Mouse (Mus musculus): ENCODE measurements around the gene Msi2.
A peak's percentile ranks its signal among the peaks of the same experiment; 100 is the strongest.

Gene Msi2

DNA sequence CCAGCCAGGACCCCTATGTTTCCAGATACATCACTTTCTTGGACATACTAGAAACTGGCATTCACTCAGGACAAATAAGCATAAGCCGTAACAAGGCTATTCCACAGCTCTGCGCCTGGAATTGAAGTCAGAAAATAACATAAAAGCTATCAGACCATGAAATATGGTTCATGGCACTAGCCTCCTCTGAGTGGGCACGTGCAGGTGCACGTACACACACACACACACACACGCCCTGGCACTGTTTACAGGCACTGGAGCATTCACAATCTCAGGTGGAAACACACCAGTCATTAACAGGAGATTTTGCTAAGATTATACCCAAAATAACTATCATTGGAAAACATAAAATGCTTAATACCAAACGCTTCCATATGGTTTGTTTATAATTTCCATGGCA is 81.4 kb downstream of the Msi2 start:
- no peak for DNase-seq (ENCODE audit: low read depth)

DNA sequence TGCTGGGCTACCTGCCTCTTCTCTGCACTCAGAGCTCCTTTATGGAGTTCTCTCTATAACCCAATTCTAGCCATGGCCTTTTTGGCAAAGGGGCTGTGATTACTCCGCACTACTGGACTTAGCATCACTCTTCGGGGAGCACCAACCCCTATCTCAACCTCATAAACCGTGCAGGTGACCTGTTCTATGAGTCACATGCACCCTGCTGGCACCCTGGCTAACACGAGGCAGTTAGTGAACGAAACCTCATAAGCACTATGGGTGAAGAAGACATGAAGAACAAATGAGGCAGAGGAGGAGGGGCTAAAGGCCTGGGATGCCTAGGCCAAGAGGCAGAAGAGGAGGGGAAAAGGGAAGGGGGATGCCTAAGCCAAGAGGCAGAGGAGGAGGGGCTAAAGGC is 82.0 kb downstream of the Msi2 start:
- DNase-seq (ENCODE audit: low read depth): no peak

DNA sequence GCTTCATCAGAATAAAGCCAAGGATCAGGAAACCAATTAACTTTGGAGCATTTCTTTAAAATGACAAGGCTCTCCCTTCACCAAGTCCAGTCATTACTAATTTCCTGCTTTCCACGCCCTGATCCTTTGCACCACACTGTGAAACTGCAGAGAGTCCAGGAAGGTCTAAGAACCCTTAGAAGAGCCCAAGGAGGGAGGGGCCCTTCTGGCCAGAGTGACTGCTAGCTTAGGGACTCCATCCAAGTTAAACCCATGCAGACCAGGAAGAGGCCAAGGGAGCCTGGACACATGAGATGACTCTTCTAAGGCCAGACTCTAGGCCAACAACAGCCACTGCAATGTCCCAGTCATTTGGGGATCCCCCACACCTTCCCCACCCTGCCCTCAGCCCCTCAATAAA is 83.7 kb downstream of the Msi2 start:
- no peak for DNase-seq (ENCODE audit: low read depth)

DNA sequence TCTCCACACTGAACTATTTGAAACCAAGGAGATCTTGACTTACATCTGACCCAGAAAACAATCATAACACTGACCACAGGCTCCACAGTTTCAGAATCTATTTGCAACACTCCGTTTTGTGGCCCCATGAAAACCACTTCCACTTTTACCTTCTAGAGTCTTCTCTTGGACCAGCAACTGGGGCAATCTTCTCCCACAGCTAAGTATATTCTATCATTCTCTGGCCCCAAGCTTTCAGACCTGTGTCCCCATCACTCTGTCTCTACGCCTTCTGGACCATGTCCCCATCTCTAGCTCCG is 86.4 kb downstream of the Msi2 start:
- no peak for DNase-seq (ENCODE audit: low read depth)

DNA sequence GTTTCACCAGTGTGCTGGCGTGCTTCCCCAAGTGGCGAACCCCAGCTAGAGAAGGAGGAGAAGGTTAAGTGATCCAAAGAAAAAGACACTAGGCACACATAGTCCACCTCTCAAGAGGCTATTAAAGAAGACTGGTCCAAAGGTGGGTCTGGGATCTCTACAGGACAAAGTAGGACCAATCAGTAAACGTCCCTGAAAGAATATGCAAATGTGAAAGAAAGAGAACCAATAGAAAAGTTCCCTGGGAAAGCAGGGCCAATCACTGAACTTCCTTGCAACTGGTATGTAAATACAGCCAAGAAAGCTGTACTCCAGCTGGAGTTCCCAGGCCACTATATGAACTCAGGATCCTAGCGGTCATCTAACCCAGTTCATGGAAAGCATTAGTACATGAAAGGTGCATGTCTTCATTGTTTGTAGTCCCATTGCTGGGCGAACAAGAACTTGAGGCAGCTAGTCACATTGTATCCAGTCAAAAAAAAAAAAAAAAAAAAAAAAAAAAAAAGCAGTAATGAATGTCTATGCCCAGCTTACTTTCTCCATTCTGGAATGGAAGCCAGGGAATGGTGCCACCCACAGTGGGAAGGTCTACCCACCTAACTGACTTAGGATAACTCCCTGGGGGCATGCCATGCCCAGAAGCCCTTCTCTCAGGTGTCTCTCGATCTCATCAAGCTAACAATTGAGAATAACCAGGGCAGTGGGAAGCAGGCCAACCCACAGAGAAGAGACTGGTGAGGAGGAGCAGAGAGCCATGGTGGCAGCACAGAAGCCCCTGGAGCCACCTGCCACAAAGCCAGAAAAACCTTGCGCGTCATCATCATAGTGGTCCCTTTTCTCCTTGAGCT is 87.0 kb downstream of the Msi2 start:
- DNase-seq (ENCODE audit: low read depth): no peak

DNA sequence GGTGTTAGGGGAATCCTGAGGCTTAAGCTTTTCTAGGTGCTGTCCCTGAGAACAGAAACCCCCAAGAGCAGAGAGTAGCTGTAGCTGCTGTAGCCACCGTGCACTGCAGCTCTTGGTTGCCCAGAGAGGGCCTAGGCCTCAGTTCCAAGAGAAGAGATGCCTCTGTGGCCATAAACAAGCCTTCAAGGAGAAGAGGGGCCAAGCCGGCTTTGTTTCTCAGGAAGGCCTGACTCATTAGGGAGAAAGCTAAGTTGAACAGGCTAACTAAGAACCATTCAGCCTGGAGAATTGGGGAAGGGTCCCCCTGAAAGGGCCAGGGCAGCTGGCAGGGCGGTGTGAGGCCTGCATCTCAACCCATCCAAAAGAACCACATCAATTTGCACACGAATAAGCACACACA is 88.7 kb downstream of the Msi2 start:
- no peak for DNase-seq (ENCODE audit: low read depth)

DNA sequence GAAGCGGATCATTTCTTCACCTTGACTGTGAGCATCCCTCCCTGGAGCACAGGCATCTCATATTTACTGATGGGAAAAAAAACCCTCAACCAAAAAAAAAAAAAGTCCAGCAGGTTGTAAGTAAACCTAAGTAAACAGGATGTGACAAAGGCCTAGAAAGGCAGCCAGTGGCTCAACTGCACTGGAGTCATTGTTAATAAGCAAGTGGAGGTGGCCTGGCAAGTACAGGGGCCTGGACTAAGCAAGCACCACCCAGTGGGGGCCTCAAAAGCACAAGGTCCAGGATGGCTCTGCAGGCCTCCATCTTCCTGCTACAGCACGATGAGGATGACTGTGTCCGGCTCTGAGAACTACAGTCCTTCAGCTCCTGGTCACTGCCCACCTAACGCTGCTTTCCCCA is 89.1 kb downstream of the Msi2 start:
- DNase-seq (ENCODE audit: low read depth): no peak

DNA sequence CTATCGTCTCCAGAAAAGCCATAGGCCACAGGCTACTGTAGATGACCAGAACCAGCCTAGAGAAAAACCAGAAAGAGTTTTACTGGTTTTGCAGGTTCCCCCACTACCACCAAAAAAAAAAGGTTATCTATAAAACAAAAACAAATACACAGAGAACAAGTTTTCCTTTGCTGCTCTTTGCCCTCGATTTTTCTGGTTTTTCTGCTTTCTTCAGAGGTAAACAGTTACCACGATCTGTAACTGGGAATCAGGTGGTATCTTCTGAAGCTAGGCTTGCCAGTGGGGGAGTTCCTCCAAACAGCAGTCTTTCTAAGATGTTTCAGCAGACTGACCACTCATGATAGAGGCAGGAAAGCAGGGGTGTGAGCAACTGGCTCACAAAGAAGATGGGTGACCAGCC is 89.6 kb downstream of the Msi2 start:
- DNase-seq (ENCODE audit: low read depth): no peak

DNA sequence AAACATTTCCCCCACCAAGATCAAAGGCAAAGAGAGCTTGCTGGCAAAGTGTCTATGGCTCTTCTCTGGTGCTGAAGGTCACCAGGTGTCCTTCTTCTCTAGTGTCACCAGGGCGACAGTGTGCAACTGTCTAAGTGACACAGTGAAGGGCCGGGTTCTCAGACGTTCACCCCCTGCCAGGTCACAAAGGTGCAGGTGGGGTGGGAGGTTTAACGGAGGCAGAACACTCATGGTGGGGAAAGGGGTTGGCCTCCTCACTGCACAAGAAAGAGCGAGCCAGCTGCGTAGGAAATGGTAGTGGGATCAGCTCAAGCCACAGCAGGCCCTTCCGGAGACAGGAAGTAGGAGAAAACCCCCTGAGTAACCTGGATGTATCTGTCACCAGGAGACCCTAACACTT is 91.0 kb downstream of the Msi2 start:
- no peak for DNase-seq (ENCODE audit: low read depth)

DNA sequence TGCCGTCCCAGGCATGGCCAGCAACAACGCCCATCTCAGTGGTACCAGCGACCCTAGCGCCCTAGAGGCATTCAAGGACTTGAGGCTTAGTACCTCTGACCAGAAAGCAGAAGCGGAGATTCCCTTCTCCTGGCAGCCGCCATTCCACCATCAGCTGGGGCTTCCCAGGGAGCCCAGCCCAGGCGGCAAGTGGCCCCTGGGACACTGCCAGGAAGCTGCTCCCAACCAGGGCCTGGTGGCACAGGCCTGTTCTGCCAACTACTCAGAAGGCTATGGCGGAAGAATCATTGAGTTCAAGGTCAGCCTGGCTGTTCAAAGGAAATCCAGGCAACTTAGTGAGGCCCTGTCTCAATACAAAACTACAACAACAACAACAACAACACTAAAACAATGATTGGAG is 91.7 kb downstream of the Msi2 start:
- no peak for DNase-seq (ENCODE audit: low read depth)

DNA sequence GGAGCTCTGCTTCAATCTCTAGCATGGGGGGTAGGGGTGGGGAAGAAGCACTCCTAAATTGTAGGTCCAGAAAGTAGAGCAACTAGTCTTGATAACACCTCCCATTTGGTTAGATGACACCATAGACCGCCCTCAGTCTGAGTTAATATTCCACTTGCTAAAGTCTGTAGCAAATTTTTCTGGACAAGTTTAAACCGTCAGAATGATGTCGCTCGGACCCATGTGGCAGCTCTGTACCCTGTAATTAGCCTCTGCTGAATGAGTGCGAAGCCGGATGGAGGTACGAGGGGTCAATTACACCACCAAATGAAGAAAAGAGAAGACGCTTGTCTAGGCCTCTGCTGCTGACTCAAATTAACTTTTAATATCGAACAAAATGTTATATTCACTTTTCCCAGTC is 92.3 kb downstream of the Msi2 start:
- no peak for DNase-seq (ENCODE audit: low read depth)

DNA sequence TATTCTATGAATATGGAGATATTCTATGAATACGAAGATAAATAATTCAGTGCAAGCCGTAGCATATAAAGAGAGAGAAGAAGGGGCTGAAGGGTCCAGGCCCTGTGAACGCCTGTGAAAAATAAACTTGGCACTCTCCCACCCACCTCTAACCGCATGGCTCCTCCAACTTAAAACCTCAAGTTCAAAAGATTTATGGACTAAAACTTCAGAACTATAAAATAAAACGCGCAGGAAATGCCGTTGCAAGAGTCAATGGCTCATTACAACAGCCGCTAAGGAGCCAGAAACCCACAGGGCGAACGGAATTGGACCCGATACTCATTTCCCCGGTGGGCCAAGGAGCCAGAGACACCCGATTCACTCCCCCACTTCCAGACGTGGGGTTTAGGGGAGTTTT is 93.2 kb downstream of the Msi2 start:
- DNase-seq (ENCODE audit: low read depth): peak; percentile 57

DNA sequence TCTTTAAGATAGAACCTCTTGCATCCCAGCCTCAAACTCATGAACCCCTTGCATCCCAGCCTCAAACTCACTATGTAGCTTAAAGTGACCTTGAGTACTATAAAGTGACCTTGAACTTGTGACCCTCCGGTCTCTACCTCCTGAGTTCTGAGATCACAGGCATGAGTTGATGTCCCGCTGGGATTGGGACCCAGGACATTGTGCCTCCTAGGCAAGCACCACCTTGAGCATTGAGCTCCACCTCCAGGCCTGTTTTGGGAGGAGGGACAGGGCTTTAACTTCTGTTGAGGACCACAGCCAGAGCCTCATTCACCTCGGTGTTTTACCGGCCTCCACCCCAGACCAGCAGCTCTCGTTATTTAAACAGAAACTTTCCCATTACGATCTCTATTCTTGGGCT is 93.7 kb downstream of the Msi2 start:
- DNase-seq (ENCODE audit: low read depth): no peak

DNA sequence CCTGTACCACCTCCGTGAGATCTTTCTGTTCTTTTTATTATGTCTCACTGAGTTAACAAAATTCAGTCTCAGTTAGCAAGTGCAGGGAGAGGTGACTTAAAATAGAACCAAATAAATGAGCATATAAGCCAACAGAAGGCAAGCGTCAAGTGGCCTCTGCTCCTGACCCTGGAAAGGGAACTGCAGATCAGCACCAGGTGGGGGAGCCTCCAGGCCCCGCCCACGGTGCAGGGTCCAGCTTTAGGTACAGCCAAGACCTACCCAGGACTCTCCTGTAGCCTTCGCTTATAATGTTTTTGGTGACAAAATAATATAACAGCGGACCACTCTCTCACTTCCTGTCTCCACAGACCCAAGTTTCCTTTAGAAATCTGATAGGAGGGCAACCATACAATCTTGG is 94.6 kb downstream of the Msi2 start:
- DNase-seq (ENCODE audit: low read depth): no peak

DNA sequence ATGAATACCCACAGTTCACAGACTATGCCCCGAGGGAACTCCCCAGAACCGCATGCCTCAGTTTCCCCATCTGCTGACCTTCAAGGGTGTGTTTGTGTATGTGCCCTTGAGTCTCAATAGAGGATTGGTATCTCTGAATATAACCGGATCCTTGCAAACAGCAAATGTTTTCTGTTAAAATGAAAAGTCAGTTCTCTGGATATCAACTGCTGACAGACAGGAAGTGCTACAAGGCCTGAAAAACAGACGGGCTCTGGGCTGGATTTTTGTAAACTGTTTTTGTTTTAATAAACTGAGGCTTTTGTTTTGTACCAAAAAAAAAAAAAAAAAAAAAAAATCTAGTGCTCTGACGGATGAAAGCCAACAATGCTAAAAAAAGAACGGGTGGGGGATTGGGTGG is 95.8 kb downstream of the Msi2 start:
- DNase-seq (ENCODE audit: low read depth): peak; percentile 46

DNA sequence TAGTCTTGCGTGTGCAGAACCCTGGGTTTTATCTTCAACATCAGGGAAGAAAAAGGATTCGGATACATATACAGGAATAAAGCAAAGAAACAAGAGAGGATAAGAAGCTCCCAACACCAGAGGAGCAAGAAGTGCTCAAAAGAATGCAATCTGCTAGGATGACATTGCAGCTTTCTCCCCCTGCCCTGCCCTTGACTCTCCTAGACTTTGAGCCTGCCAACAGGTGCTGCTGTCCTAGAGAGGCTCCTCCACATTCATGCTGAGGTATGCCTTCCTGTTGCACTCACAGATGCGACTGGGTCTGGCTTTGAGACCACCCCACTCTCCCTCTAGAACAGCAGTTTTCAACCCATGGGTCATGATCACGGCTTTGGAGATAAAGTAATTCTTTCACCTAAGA is 96.5 kb downstream of the Msi2 start:
- DNase-seq (ENCODE audit: low read depth): no peak

DNA sequence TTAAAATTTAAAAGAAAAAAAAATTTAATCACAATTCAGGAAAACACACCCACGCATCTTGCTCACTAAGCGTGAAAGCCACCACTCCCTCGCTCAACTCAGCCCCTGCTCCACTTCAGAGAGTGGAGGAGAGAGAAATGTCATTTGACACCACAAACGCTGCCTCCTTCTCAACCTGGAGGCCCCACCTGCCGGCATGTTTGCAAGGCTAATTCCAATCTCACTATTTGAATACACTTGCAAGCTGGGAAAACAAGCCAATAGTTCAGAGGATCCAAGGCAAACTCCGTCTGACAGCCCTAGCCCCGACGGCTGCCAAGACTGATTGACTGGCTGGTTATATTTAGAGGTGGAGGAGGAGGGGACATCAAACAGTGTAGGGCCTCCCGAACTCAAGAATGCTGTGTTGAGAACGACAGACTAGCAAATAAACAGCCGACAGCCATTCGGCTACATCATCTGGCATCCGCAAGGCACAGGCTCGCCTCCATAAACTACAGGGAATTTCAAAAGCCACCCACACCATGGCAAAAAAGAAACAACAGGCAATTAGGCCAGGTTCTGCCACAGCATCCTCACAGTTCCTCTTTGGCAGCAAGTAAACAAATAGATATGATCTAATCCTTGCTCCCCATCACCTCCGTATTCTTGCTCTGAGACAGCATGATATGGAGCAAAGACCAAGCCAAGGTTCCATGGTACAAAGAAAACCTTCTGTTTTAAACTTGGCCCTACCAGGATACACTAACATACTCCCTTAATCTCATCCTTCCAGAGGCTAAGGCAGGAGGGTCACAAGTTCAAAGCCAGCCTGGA is 97.9 kb downstream of the Msi2 start:
- peak; percentile 75 for DNase-seq (ENCODE audit: low read depth)

DNA sequence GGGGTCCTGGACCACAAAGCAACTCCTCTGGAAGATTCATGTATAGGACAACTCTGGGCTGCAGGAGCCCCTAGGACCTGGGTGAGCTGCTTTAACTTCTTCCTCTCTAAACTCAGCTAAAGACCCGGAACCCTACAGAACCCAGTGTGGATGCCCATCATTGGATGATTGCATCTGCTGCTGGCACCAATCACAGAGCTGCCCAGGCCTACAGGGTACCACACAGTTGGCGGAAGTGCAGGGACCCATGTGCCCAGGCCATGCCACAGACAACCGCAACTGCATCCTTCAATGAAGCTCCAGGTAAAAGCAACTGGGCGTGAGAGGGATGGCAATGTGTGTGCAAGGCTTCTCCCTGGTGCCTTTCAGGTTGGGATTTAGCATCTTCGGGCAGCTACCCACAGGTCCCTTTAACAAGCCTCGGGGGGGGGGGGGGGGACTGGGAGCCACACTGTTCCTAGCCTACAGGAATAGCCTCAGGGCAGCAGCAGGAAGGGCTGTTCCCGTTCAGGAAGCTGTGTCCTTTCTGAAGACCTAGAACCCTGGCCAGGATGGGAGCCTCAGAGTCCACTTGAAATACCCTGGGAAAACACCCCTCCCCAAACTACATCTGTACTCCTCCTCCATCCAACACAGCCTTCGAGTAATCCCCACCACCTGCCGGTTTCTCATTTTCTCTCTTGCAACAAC is 98.7 kb downstream of the Msi2 start:
- peak; percentile 62 for DNase-seq (ENCODE audit: low read depth)

DNA sequence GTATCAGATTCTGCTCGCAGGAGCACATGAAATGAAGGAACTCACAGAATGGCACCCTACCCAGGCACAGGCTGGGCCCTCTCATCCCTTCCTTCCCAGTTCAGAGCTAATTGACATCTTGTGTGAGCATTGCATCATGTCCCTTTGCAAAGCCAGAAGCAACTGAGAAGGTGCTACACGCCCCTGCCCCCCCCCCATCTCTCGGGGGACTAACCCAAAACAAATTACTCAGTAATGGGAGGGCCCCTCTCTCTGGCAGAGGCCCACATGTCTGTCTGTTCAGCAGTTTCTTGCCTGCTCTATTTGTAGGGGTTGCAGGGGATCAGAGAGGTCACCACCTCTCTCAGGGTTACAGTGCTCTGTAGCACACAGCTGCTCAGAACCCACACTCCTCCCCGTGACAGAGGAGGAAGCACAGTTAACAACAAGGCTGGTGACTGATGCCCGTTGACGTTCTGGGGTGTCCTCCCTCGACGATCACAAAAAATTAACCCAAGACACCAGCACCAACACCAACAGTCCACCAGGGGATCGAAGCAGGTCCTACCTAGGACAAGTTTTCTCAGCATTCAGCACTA is 99.5 kb downstream of the Msi2 start:
- peak; percentile 85 for DNase-seq (ENCODE audit: low read depth)

DNA sequence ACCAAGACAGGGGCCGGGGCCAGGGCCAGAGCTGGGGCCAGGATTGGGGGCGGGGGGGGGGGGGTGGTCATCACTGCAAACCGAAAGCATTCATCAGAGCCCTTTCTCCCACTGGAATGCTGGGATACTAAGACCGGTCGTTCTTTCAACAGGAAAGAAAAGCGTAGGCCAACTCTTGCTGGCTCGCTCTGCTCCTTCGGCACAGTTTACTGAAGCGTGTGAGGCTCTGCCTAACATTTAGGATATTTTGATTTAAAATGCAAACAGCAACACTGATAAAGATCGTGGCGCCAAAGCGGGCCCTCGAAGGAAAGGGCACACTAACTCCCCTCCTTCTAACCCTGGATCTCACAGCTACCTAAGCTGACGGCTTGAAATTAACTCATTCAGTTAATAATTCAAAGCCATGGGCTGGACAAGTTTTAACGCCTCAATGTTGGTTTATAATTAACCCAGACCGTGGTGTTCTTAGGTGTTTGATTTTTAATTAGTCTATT is 100.3 kb downstream of the Msi2 start:
- no peak for DNase-seq (ENCODE audit: low read depth)

DNA sequence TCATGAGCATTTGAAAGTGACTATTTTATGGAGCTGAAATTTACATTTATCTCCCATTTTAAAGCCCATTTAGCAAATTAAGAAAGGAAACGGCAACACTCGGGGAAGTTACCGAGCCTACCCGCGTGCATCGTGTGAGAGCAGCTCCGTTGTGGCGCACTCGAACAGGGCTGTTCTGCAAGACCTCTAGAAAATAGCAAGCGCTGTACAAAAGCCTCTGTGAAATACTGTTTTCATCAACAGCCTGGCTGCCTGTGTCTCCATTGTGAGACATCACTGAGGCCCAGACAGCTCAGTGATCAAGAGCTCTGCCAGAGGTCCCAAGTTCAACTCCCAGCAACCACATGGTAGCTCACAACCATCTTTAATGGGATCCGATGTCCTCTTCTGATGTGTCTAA is 100.9 kb downstream of the Msi2 start:
- DNase-seq (ENCODE audit: low read depth): no peak

DNA sequence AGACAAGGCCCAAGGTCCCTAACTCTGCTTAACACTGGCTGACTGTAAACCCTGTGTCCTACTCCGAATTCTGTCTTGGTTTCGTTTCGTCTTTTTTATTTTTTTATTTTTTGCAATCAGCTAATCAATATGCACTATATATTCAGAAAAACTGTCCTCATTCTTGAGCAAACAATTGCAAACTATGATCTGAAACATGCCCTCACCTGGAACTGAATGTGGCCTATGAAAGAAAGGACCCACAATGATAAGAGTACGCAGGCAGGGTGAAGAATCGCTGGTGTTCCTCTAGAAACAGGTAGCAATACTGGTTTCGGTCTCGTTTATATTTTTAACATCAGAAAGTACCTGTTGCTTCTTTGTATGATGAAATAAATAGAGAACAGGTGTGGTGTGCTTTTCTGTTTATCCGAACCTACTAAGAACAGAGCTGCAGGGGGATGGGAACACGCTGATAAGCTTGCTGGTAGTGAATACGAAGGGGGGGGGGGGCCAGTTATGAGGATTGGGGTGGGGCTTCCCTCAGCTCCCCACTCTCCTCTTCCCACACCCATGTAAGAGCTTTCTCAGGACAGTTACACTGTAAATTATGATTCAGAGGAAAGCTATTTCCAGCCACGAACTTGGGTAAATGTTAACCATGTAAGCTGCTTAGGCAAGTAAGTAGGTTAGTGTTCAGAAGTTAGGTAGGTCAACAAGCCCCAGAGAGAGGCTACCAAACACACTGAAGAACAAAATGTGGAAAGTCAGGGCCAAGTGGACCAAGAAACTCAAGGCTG is 103.6 kb downstream of the Msi2 start:
- peak; percentile 61 for DNase-seq (ENCODE audit: low read depth)
